Mouse (Mus musculus) large intestine, adult 2 months (tissue): ENCODE measurements at regions not wholly inside any gene's neighbourhood (a gene's known extent, or its start where the extent isn't known, plus 50 kb on each side); places are given as distances from the start of the nearest gene placed in this dataset.
"Not testable (repeated sequence)": the region's sequence is repeated elsewhere in the genome, so short reads cannot be mapped to it uniquely, and the experiment has no call there.

Experiments
- DNase-seq: peaks from one replicate; pipeline ENCODE4 v3.0.0-alpha.2; 2012; ENCODE audit warnings: low read depth, low spot score
- WGBS: fragments of 180-500 bp; shearing (Covaris S2); methylation state at CpG from one replicate; pipeline ENCODE4 v1.1.7; 2018; 5-methylcytosine and 5-hydroxymethylcytosine counted together

- 77% methylated on average over 10 of the region's 10 CpGs for WGBS
- no peak for DNase-seq
Observed at GRCm38 (mm10) chr9:41429711-41430390, 268.4 kb upstream of the Ubash3b start.

GRCm38 (mm10) chr9:41429236-41429635 is 267.7 kb upstream of the Ubash3b start:
- no peak for DNase-seq
- WGBS: 77% methylated on average over 4 of the region's 4 CpGs

- DNase-seq: no peak
- WGBS: 77% methylated on average over 7 of the region's 7 CpGs
Observed at GRCm38 (mm10) chr9:41426698-41427097, 265.2 kb upstream of the Ubash3b start.

GRCm38 (mm10) chr9:41425225-41425624 is 263.7 kb upstream of the Ubash3b start:
- DNase-seq: no peak
- WGBS: 94% methylated on average over 6 of the region's 6 CpGs

GRCm38 (mm10) chr9:41413791-41414190 is 252.3 kb upstream of the Ubash3b start:
- 65% methylated on average over 3 of the region's 3 CpGs for WGBS
- no peak for DNase-seq

- not testable (repeated sequence) for DNase-seq
Observed at GRCm38 (mm10) chr9:41413091-41413490, 251.6 kb upstream of the Ubash3b start.

- 36% methylated on average over 5 of the region's 5 CpGs for WGBS
- no peak for DNase-seq
Observed at GRCm38 (mm10) chr9:41412174-41412757, 250.8 kb upstream of the Ubash3b start.

- DNase-seq: no peak
- 27% methylated on average over 2 of the region's 2 CpGs for WGBS
Observed at GRCm38 (mm10) chr9:41408301-41408700, 246.8 kb upstream of the Ubash3b start.

- WGBS: 58% methylated on average over 2 of the region's 2 CpGs
- no peak for DNase-seq
Observed at GRCm38 (mm10) chr9:41407078-41407477, 245.6 kb upstream of the Ubash3b start.

GRCm38 (mm10) chr9:41402942-41403341 is 241.4 kb upstream of the Ubash3b start:
- 91% methylated on average over 3 of the region's 3 CpGs for WGBS
- DNase-seq: no peak

GRCm38 (mm10) chr9:41400950-41401349 is 239.5 kb upstream of the Ubash3b start:
- DNase-seq: no peak
- 84% methylated on average over 6 of the region's 6 CpGs for WGBS

GRCm38 (mm10) chr9:41395471-41395870 is 234.0 kb upstream of the Ubash3b start:
- 43% methylated on average over 4 of the region's 4 CpGs for WGBS
- no peak for DNase-seq

- 52% methylated on average over 6 of the region's 6 CpGs for WGBS
- DNase-seq: no peak
Observed at GRCm38 (mm10) chr9:41391591-41392320, 230.3 kb upstream of the Ubash3b start.

GRCm38 (mm10) chr9:41379283-41379682 is 217.8 kb upstream of the Ubash3b start:
- DNase-seq: no peak
- WGBS: 55% methylated on average over 1 of the region's 1 CpGs

- DNase-seq: no peak
- WGBS: 80% methylated on average over 10 of the region's 10 CpGs
Observed at GRCm38 (mm10) chr9:41378627-41379231, 217.2 kb upstream of the Ubash3b start.

- DNase-seq: no peak
- 63% methylated on average over 18 of the region's 18 CpGs for WGBS
Observed at GRCm38 (mm10) chr9:41377701-41378626, 216.5 kb upstream of the Ubash3b start.

GRCm38 (mm10) chr9:41376948-41377700 is 215.6 kb upstream of the Ubash3b start:
- WGBS: 40% methylated on average over 8 of the region's 8 CpGs
- DNase-seq: no peak

GRCm38 (mm10) chr9:41375984-41376651 is 214.6 kb upstream of the Ubash3b start:
- WGBS: 19% methylated on average over 24 of the region's 24 CpGs
- DNase-seq: no peak
